Mouse (Mus musculus) forebrain, postnatal 0 days (tissue): ENCODE data around the gene Synm. TPM values are rescaled to one million over a fixed set of nuclear protein-coding genes. Genes with fewer than 3 reads are reported as not detected.

Source experiments
- ATAC-seq: fragments of 200-750 bp; cut with Nextera tagmentation; 2 replicates; pipeline ENCODE4 v1.8.0; 2017; ENCODE audit warnings: mild to moderate bottlenecking, moderate library complexity
- DNase-seq: peaks from one replicate; pipeline ENCODE4 v3.0.0-alpha.2; 2015
- H3K27ac ChIP-seq: fragments of 300-500 bp; sonication (generic); 2 replicates; pipeline ENCODE4 v1.5.1; 2014; ENCODE audit warnings: low read depth, mild to moderate bottlenecking, antibody characterized with exemption, low read length, moderate library complexity, mixed read lengths
- H3K27me3 ChIP-seq: fragments of 300-500 bp; sonication (generic); 2 replicates; pipeline ENCODE4 v1.6.1; 2014; ENCODE audit warnings: mild to moderate bottlenecking, low read length, mixed read lengths; ENCODE audit not compliant: insufficient read depth
- H3K36me3 ChIP-seq: fragments of 300-500 bp; sonication (generic); 2 replicates; pipeline ENCODE4 v1.6.1; 2014; ENCODE audit warnings: mild to moderate bottlenecking, moderate library complexity; ENCODE audit not compliant: insufficient read depth
- H3K4me1 ChIP-seq: fragments of 300-500 bp; sonication (generic); 2 replicates; pipeline ENCODE4 v1.6.1; 2014; ENCODE audit warnings: antibody characterized with exemption; ENCODE audit not compliant: insufficient read depth
- H3K4me2 ChIP-seq: fragments of 300-500 bp; sonication (generic); 2 replicates; pipeline ENCODE4 v1.6.1; 2014; ENCODE audit warnings: low read depth, mild to moderate bottlenecking, moderate library complexity
- H3K4me3 ChIP-seq: fragments of 300-500 bp; sonication (generic); 2 replicates; pipeline ENCODE4 v1.5.1; 2014; ENCODE audit warnings: low read depth, low read length, mixed read lengths
- H3K9ac ChIP-seq: fragments of 300-500 bp; sonication (generic); 2 replicates; pipeline ENCODE4 v1.6.1; 2014; ENCODE audit warnings: mild to moderate bottlenecking
- H3K9me3 ChIP-seq: fragments of 300-500 bp; sonication (generic); 2 replicates; pipeline ENCODE4 v1.6.1; 2016; ENCODE audit warnings: low read length
- CTCF ChIP-seq: sonication (generic); IDR thresholded peaks from 2 replicates; pipeline ENCODE4 v1.5.1; 2016; ENCODE audit warnings: antibody characterized with exemption, control low read depth, low read depth
- WGBS: fragments of 180-500 bp; shearing (Covaris S2); extraction: QIAGEN DNeasy Blood & Tissue Kit; methylation state at CpG from one replicate; pipeline ENCODE4 v1.1.7; 2014; 5-methylcytosine and 5-hydroxymethylcytosine counted together
- polyA plus RNA-seq: library from polyadenylated mRNA; unstranded; fragments of >200 nt; fragmentation: Nextera tagmentation; extraction: Ambion mirVana; gene quantifications from 2 replicates; pipeline ENCODE4 v1.2.1, GENCODE M21; 2015
- total RNA-seq: library from RNA; depleted of rRNA; stranded (reverse); fragments of >200 nt; gene quantifications from 2 replicates; pipeline ENCODE4 v1.2.3, GENCODE M21; 2014

Synm gene
- total and polyA plus RNA-seq, 2 experiments from 2014 or later: 7.0 to 10.7 TPM

DNA sequence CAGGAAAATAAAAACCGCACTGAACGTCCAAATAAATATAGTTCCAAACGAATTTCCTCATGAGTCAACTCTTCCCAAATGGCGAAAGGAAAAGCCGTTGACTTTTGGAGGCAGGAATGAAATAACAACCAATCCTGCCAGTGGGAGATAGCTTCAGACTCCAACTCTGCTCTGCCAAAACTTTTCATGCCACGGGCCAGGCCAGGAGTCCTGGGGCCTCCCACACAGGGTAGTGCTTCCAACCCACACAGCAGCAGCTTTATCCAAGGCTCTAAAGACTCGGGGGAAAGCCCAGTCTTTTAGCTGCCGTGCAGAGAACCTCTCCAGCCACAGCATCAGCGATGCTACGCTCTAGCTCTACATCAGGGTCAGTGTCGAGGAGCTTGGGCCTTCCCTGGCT, 4.9 kb downstream of the Synm start:
- DNase-seq (no peak), ATAC-seq (no peak)
- WGBS: 63% methylated on average over 11 of the region's 11 CpGs
- no peak for TF ChIP-seq CTCF
- Histone ChIP-seq H3K9ac (no peak overlapping the region), H3K27ac (no peak overlapping the region), H3K27me3 (no peaks in the 10 kb centered on the region), H3K4me2 (no peak overlapping the region), H3K4me1 (no peaks in the 10 kb centered on the region), H3K4me3 (no peak overlapping the region), H3K9me3 (no peaks in the 10 kb centered on the region), H3K36me3 (no peaks in the 10 kb centered on the region)

DNA sequence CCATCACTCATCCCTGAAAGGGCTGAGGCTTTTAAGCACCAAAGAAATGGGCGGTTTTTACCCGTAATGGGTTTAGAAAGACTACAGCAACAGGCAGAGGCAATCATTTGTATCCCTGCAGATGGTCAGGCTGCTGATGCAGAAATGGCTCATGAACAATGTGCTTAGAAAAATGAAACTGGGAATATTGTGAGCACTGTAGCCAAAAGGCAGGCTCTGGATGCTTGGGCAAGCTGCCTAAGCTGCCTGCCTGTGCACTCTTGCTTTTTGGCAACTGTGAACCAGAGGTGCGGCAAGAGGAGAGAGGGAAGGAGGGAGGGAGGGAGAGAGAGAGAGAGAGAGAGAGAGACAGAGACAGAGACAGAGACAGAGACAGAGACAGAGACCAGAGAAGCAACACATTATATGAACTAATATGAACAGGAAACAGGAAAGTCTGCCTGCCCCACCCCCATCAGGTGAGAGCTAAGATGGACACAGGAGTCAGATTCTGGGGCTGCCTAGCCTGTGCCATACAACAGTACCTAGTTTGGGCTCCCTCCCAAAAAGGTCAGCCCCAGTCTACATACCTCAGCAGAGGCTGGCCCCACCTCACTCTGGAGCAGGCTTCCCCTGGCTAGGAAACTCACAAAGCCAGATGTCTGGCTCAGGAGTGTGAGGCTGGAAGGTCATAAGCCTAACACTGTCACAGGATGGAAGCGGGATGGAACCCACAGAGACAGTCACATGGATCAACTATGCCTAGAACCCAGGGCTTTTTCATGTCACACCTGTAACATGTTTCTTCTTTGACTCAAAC, 9.9 kb downstream of the Synm start:
- Histone ChIP-seq H3K4me2 (no peak overlapping the region), H3K27ac (no peak overlapping the region), H3K4me1 (no peaks in the 10 kb centered on the region), H3K36me3 (no peaks in the 10 kb centered on the region), H3K9ac (no peak overlapping the region), H3K4me3 (no peak overlapping the region), H3K27me3 (no peaks in the 10 kb centered on the region), H3K9me3 (no peaks in the 10 kb centered on the region)
- no peak for TF ChIP-seq CTCF
- DNase-seq (peak; percentile 13), ATAC-seq (no peak)
- 59% methylated on average over 4 of the region's 4 CpGs for WGBS

DNA sequence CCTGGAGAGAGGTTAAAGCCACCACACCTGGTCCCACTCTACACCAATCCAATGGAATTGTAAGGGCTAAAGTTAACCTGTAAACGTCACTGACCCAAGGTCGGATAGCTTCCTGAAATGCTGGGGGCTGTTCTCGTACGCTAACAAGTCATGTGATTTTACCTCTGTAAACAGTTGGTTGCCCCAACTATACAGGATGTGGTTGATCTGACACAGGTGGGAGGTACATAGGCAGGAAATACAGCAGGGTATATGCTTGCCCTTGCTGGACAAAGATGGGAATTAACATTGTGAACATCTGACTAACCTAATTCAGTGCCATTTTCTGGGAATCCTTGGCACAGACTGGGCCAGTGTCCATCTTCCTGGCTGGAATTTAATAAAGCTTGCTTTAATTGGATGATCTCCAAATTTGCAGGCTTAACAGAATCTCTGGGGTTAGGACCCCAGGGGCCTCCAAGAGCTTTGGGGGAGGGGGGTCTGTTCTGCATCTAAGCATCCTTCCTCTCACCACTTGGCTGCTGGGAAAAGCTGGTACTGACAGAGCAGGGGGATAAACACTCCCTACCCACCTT, 11.7 kb downstream of the Synm start:
- no peak overlapping the region for H3K9ac ChIP-seq
- no peak overlapping the region for H3K27ac ChIP-seq
- H3K4me2 ChIP-seq: no peak overlapping the region
- TF ChIP-seq CTCF: no peak
- no peaks in the 10 kb centered on the region for H3K9me3 ChIP-seq
- ATAC-seq (no peak), DNase-seq (no peak)
- 96% methylated on average over 4 of the region's 4 CpGs for WGBS
- H3K27me3 ChIP-seq: no peaks in the 10 kb centered on the region
- H3K36me3 ChIP-seq: no peaks in the 10 kb centered on the region
- no peak overlapping the region for H3K4me3 ChIP-seq
- H3K4me1 ChIP-seq: no peaks in the 10 kb centered on the region

- no peak for TF ChIP-seq CTCF
- Histone ChIP-seq H3K9me3 (no peaks in the 10 kb centered on the region), H3K36me3 (no peaks in the 10 kb centered on the region), H3K4me3 (no peak overlapping the region), H3K4me2 (no peak overlapping the region), H3K9ac (no peak overlapping the region), H3K27ac (no peak overlapping the region), H3K4me1 (no peaks in the 10 kb centered on the region), H3K27me3 (no peaks in the 10 kb centered on the region)
- ATAC-seq: peak; percentile 45; the same call in 1 of the 2 replicates
- no peak for DNase-seq
- WGBS: 44% methylated on average over 7 of the region's 7 CpGs
These were observed 17.8 kb downstream of the Synm start for GRCm38 (mm10) chr7:67741706-67742105.

GRCm38 (mm10) chr7:67740796-67741195, 18.7 kb downstream of the Synm start:
- no peak for ATAC-seq
- Histone ChIP-seq H3K4me1 (no peaks in the 10 kb centered on the region), H3K9ac (no peak overlapping the region), H3K4me3 (no peak overlapping the region), H3K9me3 (no peaks in the 10 kb centered on the region), H3K27ac (no peak overlapping the region), H3K36me3 (no peaks in the 10 kb centered on the region), H3K27me3 (no peaks in the 10 kb centered on the region), H3K4me2 (no peak overlapping the region)
- WGBS: 77% methylated on average over 5 of the region's 5 CpGs
- no peak for DNase-seq
- TF ChIP-seq CTCF: no peak

DNA sequence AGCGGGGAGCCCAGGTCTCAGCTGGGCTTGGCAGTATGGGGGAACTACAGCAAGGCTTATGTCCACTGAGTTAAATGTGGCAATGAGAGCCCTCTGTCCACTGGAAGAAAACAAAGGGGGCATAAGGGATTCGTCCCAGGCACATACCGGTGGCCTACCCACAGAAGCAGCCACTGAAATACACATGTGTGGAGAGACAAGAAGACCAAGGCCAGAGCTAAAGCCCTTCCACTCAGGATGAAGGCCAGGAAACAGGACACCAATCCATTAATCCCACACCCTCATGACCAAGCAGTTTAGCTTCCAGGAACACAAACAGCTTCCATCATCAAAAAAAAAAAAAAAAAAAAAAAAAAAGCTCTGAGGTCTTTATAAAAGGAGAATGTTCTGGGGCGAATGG, 19.2 kb downstream of the Synm start:
- H3K27ac ChIP-seq: no peak overlapping the region
- WGBS: 88% methylated on average over 4 of the region's 4 CpGs

GRCm38 (mm10) chr7:67732276-67732675, 27.3 kb downstream of the Synm start:
- no peak overlapping the region for H3K27ac ChIP-seq
- DNase-seq (no peak), ATAC-seq (no peak)
- 86% methylated on average over 4 of the region's 4 CpGs for WGBS
- no peaks in the 10 kb centered on the region; the same call in 1 of the 2 replicates for H3K36me3 ChIP-seq
- H3K27me3 ChIP-seq: no peaks in the 10 kb centered on the region
- no peak overlapping the region for H3K9ac ChIP-seq
- no peak for TF ChIP-seq CTCF
- no peak overlapping the region for H3K4me3 ChIP-seq
- peaks cover 2% of the 10 kb centered on the region; the same call in 1 of the 2 replicates for H3K4me1 ChIP-seq
- H3K9me3 ChIP-seq: no peaks in the 10 kb centered on the region
- H3K4me2 ChIP-seq: no peak overlapping the region

More for the DNA sequence above, 19.2 kb downstream of the Synm start:
- ATAC-seq: no peak
- Histone ChIP-seq H3K4me3 (no peak overlapping the region), H3K4me2 (no peak overlapping the region), H3K4me1 (no peaks in the 10 kb centered on the region), H3K27me3 (no peaks in the 10 kb centered on the region), H3K36me3 (no peaks in the 10 kb centered on the region), H3K9me3 (no peaks in the 10 kb centered on the region), H3K9ac (no peak overlapping the region)
- TF ChIP-seq CTCF: no peak
- no peak for DNase-seq
